Mouse (Mus musculus): ENCODE data around the gene Mcm5.

Mcm5 gene

GRCm38 (mm10) chr8:75103376-75103878 is 5.9 kb upstream of the Mcm5 start:
- no peak for DNase-seq

GRCm38 (mm10) chr8:75108527-75109235 is 688 bp upstream of the Mcm5 start:
- peak; percentile 60 for DNase-seq

- DNase-seq, result no peak
Observed at GRCm38 (mm10) chr8:75110093-75110492, 724 bp downstream of the Mcm5 start.

GRCm38 (mm10) chr8:75118505-75118904 is 9.1 kb downstream of the Mcm5 start:
- DNase-seq, result no peak

- DNase-seq, result no peak
Observed at GRCm38 (mm10) chr8:75119287-75119686, 9.9 kb downstream of the Mcm5 start.

GRCm38 (mm10) chr8:75119747-75120146 is 10.4 kb downstream of the Mcm5 start:
- no peak for DNase-seq

GRCm38 (mm10) chr8:75127406-75127805 is 18.0 kb downstream of the Mcm5 start:
- no peak for DNase-seq

GRCm38 (mm10) chr8:75132485-75132884 is 23.1 kb downstream of the Mcm5 start:
- DNase-seq, result peak; percentile 27

GRCm38 (mm10) chr8:75133399-75133798 is 24.0 kb downstream of the Mcm5 start:
- DNase-seq, result no peak

- peak; percentile 38 for DNase-seq
Observed at GRCm38 (mm10) chr8:75134603-75135391, 25.4 kb downstream of the Mcm5 start.

- DNase-seq, result peak; percentile 16
Observed at GRCm38 (mm10) chr8:75135756-75136155, 26.4 kb downstream of the Mcm5 start.

- DNase-seq, result no peak
Observed at GRCm38 (mm10) chr8:75136256-75136655, 26.9 kb downstream of the Mcm5 start.

- DNase-seq, result peak; percentile 35
Observed at GRCm38 (mm10) chr8:75137536-75137935, 28.2 kb downstream of the Mcm5 start.

GRCm38 (mm10) chr8:75150911-75151610 is 41.7 kb downstream of the Mcm5 start:
- DNase-seq, result no peak

- DNase-seq, result no peak
Observed at GRCm38 (mm10) chr8:75151743-75152142, 42.4 kb downstream of the Mcm5 start.

GRCm38 (mm10) chr8:75152505-75153082 is 43.2 kb downstream of the Mcm5 start:
- DNase-seq, result no peak

GRCm38 (mm10) chr8:75154855-75155478 is 45.6 kb downstream of the Mcm5 start:
- DNase-seq, result no peak

- DNase-seq, result no peak
Observed at GRCm38 (mm10) chr8:75155740-75156322, 46.5 kb downstream of the Mcm5 start.

- no peak for DNase-seq
Observed at GRCm38 (mm10) chr8:75157471-75158230, 48.3 kb downstream of the Mcm5 start.

- no peak for DNase-seq
Observed at GRCm38 (mm10) chr8:75169363-75169762, 60.0 kb downstream of the Mcm5 start.

- no peak for DNase-seq
Observed at GRCm38 (mm10) chr8:75172009-75172685, 62.8 kb downstream of the Mcm5 start.

Measured in right cerebral cortex, postnatal 25 days (tissue).